Mouse (Mus musculus): ENCODE data around the gene St6galnac3. TPM values are rescaled to one million over a fixed set of nuclear protein-coding genes. Genes with fewer than 3 reads are reported as not detected.

St6galnac3 gene
- total RNA-seq (2014; rRNA removed) (6.9 and 18.1 TPM in 2 replicates), polyA plus RNA-seq (2015; fragmentation: Nextera tagmentation; extraction: Ambion mirVana) (11.1 and 11.9 TPM in 2 replicates)

DNA sequence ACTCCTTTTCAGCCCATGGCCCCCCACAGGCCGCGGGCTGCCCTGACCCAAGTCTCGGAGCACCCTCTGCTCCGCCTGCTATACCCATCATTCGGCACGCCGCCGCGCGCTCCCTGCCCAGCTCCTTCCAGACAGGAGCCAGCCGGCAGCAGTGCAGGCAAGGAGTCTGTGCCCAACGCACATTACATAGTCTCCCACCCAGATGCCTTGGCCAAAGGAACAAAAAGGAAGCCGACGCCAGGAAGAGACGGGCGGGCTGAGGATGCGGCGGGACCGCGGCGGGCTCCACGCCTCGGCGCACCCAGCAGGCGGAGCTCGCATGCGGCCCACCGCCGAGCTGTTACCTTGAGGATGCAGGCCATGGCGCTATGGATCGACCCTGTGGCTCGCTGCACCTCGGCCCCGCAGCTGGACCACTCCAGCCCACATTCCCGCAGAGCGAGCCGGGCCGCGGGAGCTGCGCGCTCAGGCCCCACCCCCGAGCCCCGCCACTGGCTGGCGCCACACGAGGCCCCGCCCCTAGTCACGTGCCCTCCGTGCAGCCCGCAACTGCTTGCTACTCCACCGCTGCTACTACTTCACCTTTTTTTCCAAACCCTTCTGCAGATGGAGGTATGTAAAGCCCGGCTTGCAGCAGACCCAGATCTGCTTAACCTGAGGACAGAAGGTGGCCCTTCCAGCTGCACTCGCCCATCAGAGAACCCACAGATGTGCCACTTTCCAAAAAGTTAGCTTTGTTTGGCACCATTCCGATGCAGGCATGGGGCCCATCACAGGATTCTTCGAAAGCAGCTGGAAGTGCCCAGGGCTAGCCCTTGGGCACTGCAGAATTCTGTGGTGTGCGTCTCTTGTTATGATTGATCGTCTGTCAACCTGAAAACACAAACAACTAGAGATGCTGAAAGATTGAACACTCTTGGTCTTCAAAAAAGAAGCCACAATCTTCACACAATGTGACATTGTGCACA, at the start of gene St6galnac3:
Gene St6galnac3 (minus strand): TSS at position 474 of the 968 bp plus-strand sequence.
- Histone ChIP-seq H3K4me3 (ENCODE audit: low read depth, low read length) (peak within 1 kb of the TSS; percentile 74), H3K9ac (replicated peaks; ENCODE audit: low read length, poor library complexity, severe bottlenecking) (peak within 1 kb of the TSS; percentile 79), H3K9me3 (ENCODE audit: low read length) (no peaks in the 10 kb centered on the region), H3K27ac (ENCODE audit: low read depth, low read length) (peak within 1 kb of the TSS; percentile 78), H3K4me2 (ENCODE audit: low read depth, low read length, poor library complexity, severe bottlenecking) (peak within 1 kb of the TSS; percentile 80), H3K27me3 (ENCODE audit: insufficient read depth, low read length) (no peaks in the 10 kb centered on the region), H3K36me3 (ENCODE audit: insufficient read depth, low read length) (no peaks in the 10 kb centered on the region), H3K4me1 (ENCODE audit: insufficient read depth, low read length) (peaks cover 8% of the 10 kb centered on the region; the same call in 1 of the 2 replicates)
- peak; percentile 86 for DNase-seq (ENCODE audit: low spot score)
- WGBS = under 1% methylated on average over 44 of the region's 56 CpGs
- peak; percentile 49 for TF ChIP-seq CTCF (IDR thresholded peaks at IDR 0.05)
- ATAC-seq (ENCODE audit: low FRiP score) = peak; percentile 98

DNA sequence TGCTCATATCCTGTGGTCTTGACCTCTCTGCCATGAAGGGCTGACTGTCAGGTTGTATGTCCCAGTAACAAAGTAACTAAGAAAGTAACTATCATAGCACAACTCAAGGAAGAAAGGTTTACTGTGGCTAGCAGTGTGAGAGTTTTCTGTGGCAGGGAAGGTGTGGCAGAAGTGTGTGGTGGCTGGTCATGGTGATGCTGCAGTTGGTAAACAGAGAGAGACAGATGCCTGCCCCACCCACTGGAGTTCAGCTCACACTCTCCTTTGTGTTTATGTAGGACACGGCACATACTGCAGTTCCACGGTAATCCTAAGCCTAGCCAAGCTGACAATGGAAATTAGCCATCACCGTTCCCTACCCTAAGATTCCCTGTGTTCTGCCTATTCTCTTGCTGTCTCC, 49.6 kb upstream of the St6galnac3 start:
- no peaks in the 10 kb centered on the region for H3K36me3 ChIP-seq (ENCODE audit: insufficient read depth, low read length)
- H3K9me3 ChIP-seq (ENCODE audit: low read length) = no peaks in the 10 kb centered on the region
- DNase-seq (ENCODE audit: low spot score) (no peak), ATAC-seq (ENCODE audit: low FRiP score) (no peak)
- no peak for TF ChIP-seq CTCF (IDR thresholded peaks at IDR 0.05)
- WGBS = 84% methylated on average over 3 of the region's 3 CpGs
- no peaks in the 10 kb centered on the region for H3K27me3 ChIP-seq (ENCODE audit: insufficient read depth, low read length)
- H3K4me1 ChIP-seq (ENCODE audit: insufficient read depth, low read length) = no peaks in the 10 kb centered on the region
- H3K4me3 ChIP-seq (ENCODE audit: low read depth, low read length) = no peak overlapping the region
- H3K27ac ChIP-seq (ENCODE audit: low read depth, low read length) = no peak overlapping the region
- no peak overlapping the region for H3K9ac ChIP-seq (replicated peaks; ENCODE audit: low read length, poor library complexity, severe bottlenecking)
- H3K4me2 ChIP-seq (ENCODE audit: low read depth, low read length, poor library complexity, severe bottlenecking) = no peak overlapping the region

- Histone ChIP-seq H3K4me3 (ENCODE audit: low read depth, low read length) (no peak overlapping the region), H3K9ac (replicated peaks; ENCODE audit: low read length, poor library complexity, severe bottlenecking) (no peak overlapping the region), H3K4me1 (ENCODE audit: insufficient read depth, low read length) (no peaks in the 10 kb centered on the region), H3K36me3 (ENCODE audit: insufficient read depth, low read length) (no peaks in the 10 kb centered on the region), H3K4me2 (ENCODE audit: low read depth, low read length, poor library complexity, severe bottlenecking) (no peak overlapping the region), H3K9me3 (ENCODE audit: low read length) (no peaks in the 10 kb centered on the region), H3K27ac (ENCODE audit: low read depth, low read length) (no peak overlapping the region), H3K27me3 (ENCODE audit: insufficient read depth, low read length) (no peaks in the 10 kb centered on the region)
- WGBS = 83% methylated on average over 4 of the region's 4 CpGs
- TF ChIP-seq CTCF (IDR thresholded peaks at IDR 0.05) = no peak
- ATAC-seq (ENCODE audit: low FRiP score) = no peak
- DNase-seq (ENCODE audit: low spot score) = no peak
Observed at GRCm38 (mm10) chr3:153771479-153771878, 46.5 kb upstream of the St6galnac3 start.

DNA sequence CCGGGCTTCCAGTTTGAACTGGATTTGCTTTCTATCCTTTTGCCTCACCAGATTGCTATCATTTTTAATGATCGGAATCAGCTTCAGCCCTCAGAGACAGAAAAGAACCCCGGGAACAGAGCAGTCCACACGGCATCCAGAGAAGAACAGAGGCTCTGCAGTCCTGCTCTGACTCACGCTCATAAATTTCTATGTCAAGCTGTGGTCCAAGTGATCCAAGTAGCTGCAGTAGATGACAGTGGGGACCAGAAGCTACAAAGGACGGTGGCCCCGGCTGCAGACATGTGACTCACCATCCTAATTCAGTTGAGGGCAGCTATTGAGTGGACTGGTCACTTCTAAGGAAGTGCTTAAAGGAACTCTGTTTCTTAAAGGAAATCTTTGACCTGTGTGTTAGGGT, 45.6 kb upstream of the St6galnac3 start:
- no peak overlapping the region for H3K9ac ChIP-seq (replicated peaks; ENCODE audit: low read length, poor library complexity, severe bottlenecking)
- H3K4me2 ChIP-seq (ENCODE audit: low read depth, low read length, poor library complexity, severe bottlenecking) = no peak overlapping the region
- DNase-seq (ENCODE audit: low spot score) (no peak), ATAC-seq (ENCODE audit: low FRiP score) (no peak)
- TF ChIP-seq CTCF (IDR thresholded peaks at IDR 0.05) = no peak
- H3K36me3 ChIP-seq (ENCODE audit: insufficient read depth, low read length) = no peaks in the 10 kb centered on the region
- 64% methylated on average over 7 of the region's 7 CpGs for WGBS
- H3K27ac ChIP-seq (ENCODE audit: low read depth, low read length) = no peak overlapping the region
- no peaks in the 10 kb centered on the region for H3K4me1 ChIP-seq (ENCODE audit: insufficient read depth, low read length)
- H3K9me3 ChIP-seq (ENCODE audit: low read length) = no peaks in the 10 kb centered on the region
- no peaks in the 10 kb centered on the region for H3K27me3 ChIP-seq (ENCODE audit: insufficient read depth, low read length)
- H3K4me3 ChIP-seq (ENCODE audit: low read depth, low read length) = no peak overlapping the region

GRCm38 (mm10) chr3:153769220-153769619, 44.2 kb upstream of the St6galnac3 start:
- DNase-seq (ENCODE audit: low spot score) = no peak
- 89% methylated on average over 5 of the region's 5 CpGs for WGBS
- Histone ChIP-seq H3K27me3 (ENCODE audit: insufficient read depth, low read length) (no peaks in the 10 kb centered on the region), H3K27ac (ENCODE audit: low read depth, low read length) (no peak overlapping the region), H3K4me1 (ENCODE audit: insufficient read depth, low read length) (no peaks in the 10 kb centered on the region), H3K9ac (replicated peaks; ENCODE audit: low read length, poor library complexity, severe bottlenecking) (no peak overlapping the region), H3K9me3 (ENCODE audit: low read length) (no peaks in the 10 kb centered on the region), H3K4me3 (ENCODE audit: low read depth, low read length) (no peak overlapping the region), H3K4me2 (ENCODE audit: low read depth, low read length, poor library complexity, severe bottlenecking) (no peak overlapping the region), H3K36me3 (ENCODE audit: insufficient read depth, low read length) (no peaks in the 10 kb centered on the region)
- ATAC-seq (ENCODE audit: low FRiP score) = no peak
- no peak for TF ChIP-seq CTCF (IDR thresholded peaks at IDR 0.05)

- Histone ChIP-seq H3K9ac (replicated peaks; ENCODE audit: low read length, poor library complexity, severe bottlenecking) (no peak overlapping the region), H3K27me3 (ENCODE audit: insufficient read depth, low read length) (no peaks in the 10 kb centered on the region), H3K9me3 (ENCODE audit: low read length) (no peaks in the 10 kb centered on the region), H3K4me1 (ENCODE audit: insufficient read depth, low read length) (no peaks in the 10 kb centered on the region), H3K4me2 (ENCODE audit: low read depth, low read length, poor library complexity, severe bottlenecking) (no peak overlapping the region), H3K36me3 (ENCODE audit: insufficient read depth, low read length) (no peaks in the 10 kb centered on the region), H3K4me3 (ENCODE audit: low read depth, low read length) (no peak overlapping the region), H3K27ac (ENCODE audit: low read depth, low read length) (no peak overlapping the region)
- TF ChIP-seq CTCF (IDR thresholded peaks at IDR 0.05) = no peak
- DNase-seq (ENCODE audit: low spot score) (no peak), ATAC-seq (ENCODE audit: low FRiP score) (no peak)
Observed at GRCm38 (mm10) chr3:153765171-153765570, 40.2 kb upstream of the St6galnac3 start.

Measured in midbrain, postnatal 0 days (tissue).